Mouse (Mus musculus) liver, adult 2 months (tissue): ENCODE data around the gene Gm17324.

ENCODE experiments used
- CTCF ChIP-seq: fragments of 200-500 bp; IDR thresholded peaks from 2 replicates; pipeline ENCODE4 v1.5.1; 2011; ENCODE audit warnings: low read depth, low read length, control low read depth
- POLR2A ChIP-seq: fragments of 200-500 bp; IDR thresholded peaks from 2 replicates; pipeline ENCODE4 v1.6.1; 2011; ENCODE audit warnings: low read length, control low read depth; ENCODE audit not compliant: insufficient read depth; ENCODE audit errors: extremely low read depth

DNA sequence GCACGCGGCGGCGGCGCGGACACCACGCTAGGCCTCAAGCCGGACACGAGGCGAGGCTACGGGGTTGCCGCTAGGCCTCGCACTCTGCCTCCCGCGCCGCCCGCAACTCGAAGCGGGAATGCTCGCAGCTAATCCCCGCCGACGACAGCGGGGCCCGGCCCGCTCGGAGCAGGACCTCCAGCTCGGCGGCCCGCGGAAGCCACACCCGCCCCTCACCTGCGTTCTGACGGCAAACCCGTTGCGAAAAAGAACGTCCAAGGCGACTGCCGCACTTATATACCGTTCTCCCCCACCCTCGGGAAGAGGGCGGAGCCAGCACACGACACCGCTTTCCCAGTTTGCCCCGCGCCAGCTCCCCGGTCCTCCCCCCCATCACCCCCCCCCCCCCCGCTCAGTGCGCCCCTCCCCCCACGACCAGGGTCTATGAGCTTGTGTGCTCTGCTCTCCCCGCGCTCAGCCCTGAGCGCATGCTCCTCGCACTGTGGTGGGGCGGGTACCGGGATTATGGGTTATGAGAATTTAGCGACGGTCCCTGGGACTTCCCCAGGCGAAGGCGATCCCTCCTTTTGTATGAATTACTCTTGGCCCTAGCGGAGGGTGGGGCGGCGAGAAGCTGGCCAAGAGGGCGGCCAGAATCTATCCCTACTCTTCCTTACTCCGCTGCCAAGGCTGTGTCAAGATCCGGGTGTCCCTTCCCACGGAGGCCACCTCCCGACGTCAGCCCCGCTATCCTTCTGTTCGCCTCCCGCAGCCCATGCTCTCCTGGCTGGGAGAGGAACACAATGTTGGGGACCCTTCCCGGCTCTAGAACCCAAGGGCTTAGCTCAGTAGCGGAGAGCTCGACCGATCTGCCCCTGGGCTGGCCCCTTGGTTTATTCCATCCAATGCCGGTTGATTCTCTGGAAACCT, 33.1 kb upstream of the Gm17324 start:
- TF ChIP-seq POLR2A (peak; percentile 99), CTCF (no peak)
